Mouse (Mus musculus) stomach, embryonic 16.5 days (tissue): ENCODE results near the gene Eif2a. TPM values are rescaled to one million over a fixed set of nuclear protein-coding genes. Genes with fewer than 3 reads are reported as not detected.
A peak's percentile ranks its signal among the peaks of the same experiment; 100 is the strongest.

Source experiments
- ATAC-seq: fragments of 200-750 bp; cut with Nextera tagmentation; 2 replicates; pipeline ENCODE4 v1.8.0; 2017; ENCODE audit warnings: moderate number of reproducible peaks, moderate TSS enrichment; ENCODE audit not compliant: insufficient read depth, low FRiP score
- H3K27ac ChIP-seq: fragments of 300-500 bp; sonication (generic); 2 replicates; pipeline ENCODE4 v1.5.1; 2014; ENCODE audit warnings: low read length
- H3K27me3 ChIP-seq: fragments of 300-500 bp; sonication (generic); 2 replicates; pipeline ENCODE4 v1.6.1; 2014; ENCODE audit warnings: low read length, control low read depth, mixed read lengths; ENCODE audit not compliant: control insufficient read depth, insufficient read depth
- H3K36me3 ChIP-seq: fragments of 300-500 bp; sonication (generic); 2 replicates; pipeline ENCODE4 v1.6.1; 2014; ENCODE audit warnings: low read length; ENCODE audit not compliant: control insufficient read depth, insufficient read depth
- H3K4me1 ChIP-seq: fragments of 300-500 bp; sonication (generic); 2 replicates; pipeline ENCODE4 v1.6.1; 2014; ENCODE audit warnings: low read length, control low read depth, mixed read lengths; ENCODE audit not compliant: control insufficient read depth, insufficient read depth
- H3K4me2 ChIP-seq: fragments of 300-500 bp; sonication (generic); 2 replicates; pipeline ENCODE4 v1.6.1; 2014; ENCODE audit warnings: low read depth, low read length, mixed read lengths
- H3K4me3 ChIP-seq: fragments of 300-500 bp; sonication (generic); replicated peaks from 2 replicates; pipeline ENCODE4 v1.5.1; 2014; ENCODE audit warnings: mild to moderate bottlenecking, low read length
- H3K9ac ChIP-seq: fragments of 300-500 bp; sonication (generic); 2 replicates; pipeline ENCODE4 v1.6.1; 2014; ENCODE audit warnings: low read length
- H3K9me3 ChIP-seq: fragments of 300-500 bp; sonication (generic); replicated peaks from 2 replicates; pipeline ENCODE4 v1.6.1; 2016; ENCODE audit warnings: low read length, control low read depth; ENCODE audit not compliant: control insufficient read depth
- WGBS: fragments of 180-500 bp; shearing (Covaris S2); extraction: QIAGEN DNeasy Blood & Tissue Kit; methylation state at CpG from one replicate; pipeline ENCODE4 v1.1.7; 2014; 5-methylcytosine and 5-hydroxymethylcytosine counted together
- polyA plus RNA-seq: library from polyadenylated mRNA; unstranded; fragments of >200 nt; fragmentation: Nextera tagmentation; extraction: Ambion mirVana; gene quantifications from 2 replicates; pipeline ENCODE4 v1.2.1, GENCODE M21; 2015

Eif2a gene
- polyA plus RNA-seq, 1 experiment from 2014 or later: 51.3 TPM

GRCm38 (mm10) chr3:58536573-58536972, 11.0 kb downstream of the Eif2a start:
- Histone ChIP-seq H3K4me2 (no peak overlapping the region), H3K4me3 (no peak overlapping the region), H3K27ac (no peak overlapping the region), H3K9me3 (no peaks in the 10 kb centered on the region), H3K4me1 (no peaks in the 10 kb centered on the region), H3K27me3 (no peaks in the 10 kb centered on the region), H3K36me3 (peaks cover 24% of the 10 kb centered on the region), H3K9ac (no peak overlapping the region)
- WGBS: 88% methylated on average over 3 of the region's 3 CpGs
- no peak for ATAC-seq

DNA sequence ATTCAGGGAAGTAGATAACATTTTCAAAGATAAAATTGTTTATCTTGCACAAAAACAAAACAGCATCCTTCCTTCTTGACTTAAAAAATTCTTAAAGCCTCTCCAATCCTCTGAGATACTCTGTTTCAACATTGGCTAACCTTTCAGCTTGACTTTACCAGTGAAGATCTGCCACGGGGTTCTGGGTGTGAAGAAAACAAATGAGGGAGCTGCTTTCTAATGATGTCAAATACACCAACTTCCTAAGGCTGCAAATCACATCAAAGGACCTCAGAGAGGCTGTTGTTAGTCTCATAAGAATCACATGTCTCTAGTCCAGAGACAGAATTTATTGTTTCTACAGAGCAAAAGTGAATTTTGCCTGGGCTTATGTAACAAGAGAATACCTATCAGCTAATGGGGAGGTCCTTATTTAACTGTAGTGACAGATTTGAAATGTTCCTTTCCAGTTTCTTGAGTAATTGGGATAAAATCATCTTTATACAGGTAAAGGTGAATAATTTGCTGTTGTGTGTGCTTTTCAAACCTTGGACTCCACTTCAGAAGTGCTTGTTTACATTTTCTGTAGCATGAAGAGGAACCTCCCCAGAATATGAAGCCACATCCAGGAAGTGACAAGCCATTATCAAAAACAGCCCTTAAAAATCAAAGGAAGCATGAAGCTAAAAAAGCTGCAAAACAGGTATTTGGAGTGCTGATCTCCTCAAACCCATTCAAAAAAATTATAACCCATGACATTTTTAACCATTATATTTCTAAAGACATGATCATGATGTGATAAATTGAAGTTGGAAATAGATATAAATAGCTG, 26.6 kb downstream of the Eif2a start:
- Histone ChIP-seq H3K4me2 (no peak overlapping the region), H3K9me3 (no peaks in the 10 kb centered on the region), H3K9ac (no peak overlapping the region), H3K4me3 (no peak overlapping the region), H3K36me3 (peaks cover 21% of the 10 kb centered on the region), H3K27ac (no peak overlapping the region), H3K4me1 (no peaks in the 10 kb centered on the region), H3K27me3 (no peaks in the 10 kb centered on the region)
- 77% methylated on average over 1 of the region's 1 CpGs for WGBS
- ATAC-seq: no peak

- Histone ChIP-seq H3K27ac (no peak overlapping the region), H3K36me3 (peaks cover 19% of the 10 kb centered on the region; the same call in 1 of the 2 replicates), H3K9ac (no peak overlapping the region), H3K27me3 (no peaks in the 10 kb centered on the region), H3K4me1 (no peaks in the 10 kb centered on the region), H3K4me2 (no peak overlapping the region), H3K9me3 (no peaks in the 10 kb centered on the region), H3K4me3 (no peak overlapping the region)
- no peak for ATAC-seq
- 84% methylated on average over 7 of the region's 7 CpGs for WGBS
Measured at GRCm38 (mm10) chr3:58556649-58557048, 31.0 kb downstream of the Eif2a start.

- 55% methylated on average over 2 of the region's 2 CpGs for WGBS
- Histone ChIP-seq H3K4me1 (no peaks in the 10 kb centered on the region), H3K36me3 (peaks cover 12% of the 10 kb centered on the region; the same call in 1 of the 2 replicates), H3K4me3 (no peak overlapping the region), H3K9ac (no peak overlapping the region), H3K4me2 (no peak overlapping the region), H3K27ac (no peak overlapping the region), H3K27me3 (no peaks in the 10 kb centered on the region), H3K9me3 (no peaks in the 10 kb centered on the region)
- ATAC-seq: no peak
Measured at GRCm38 (mm10) chr3:58559887-58560286, 34.3 kb downstream of the Eif2a start.

DNA sequence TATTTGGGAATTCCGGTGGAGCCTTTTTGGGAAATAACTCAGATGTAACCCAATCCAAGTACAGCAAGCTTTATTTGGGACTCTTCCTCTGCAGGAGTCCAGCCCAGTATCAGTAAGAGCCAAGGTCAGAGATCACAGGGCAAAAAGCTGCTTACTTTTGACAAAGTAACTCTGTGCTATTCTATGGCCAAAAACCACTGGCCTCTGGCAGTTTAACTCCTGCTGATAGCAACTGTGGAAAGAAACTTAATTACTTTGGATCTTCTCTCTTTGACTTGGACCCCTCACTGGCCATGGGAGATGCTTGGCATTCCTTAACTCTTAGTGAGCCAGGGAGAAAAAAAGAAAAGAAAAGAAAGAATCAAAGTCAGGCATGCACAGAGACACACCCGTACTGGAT, 35.8 kb downstream of the Eif2a start:
- WGBS: 40% methylated on average over 2 of the region's 2 CpGs

DNA sequence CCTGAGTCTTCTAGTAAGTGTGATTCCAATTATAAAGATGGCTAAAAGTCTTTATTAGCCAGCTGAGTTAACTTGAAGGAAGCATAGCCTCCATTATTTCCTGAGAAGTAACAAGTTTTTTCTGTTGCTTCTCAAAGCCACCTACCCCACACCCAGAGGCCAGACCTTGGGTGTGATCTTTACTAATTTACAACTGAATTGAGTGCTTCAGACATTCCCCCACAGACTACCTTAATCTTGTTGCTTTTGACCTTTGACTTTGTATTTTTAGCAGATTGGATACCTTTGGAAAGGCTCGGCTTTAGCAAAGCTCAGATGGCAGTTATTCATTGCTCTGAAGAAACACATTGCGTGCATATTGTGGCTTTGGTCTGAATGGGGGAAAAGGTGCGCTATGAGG, 45.2 kb downstream of the Eif2a start:
- H3K27ac ChIP-seq: no peak overlapping the region
- WGBS: 78% methylated on average over 3 of the region's 3 CpGs
- H3K36me3 ChIP-seq: no peaks in the 10 kb centered on the region
- H3K4me2 ChIP-seq: no peak overlapping the region
- no peak overlapping the region for H3K4me3 ChIP-seq
- no peaks in the 10 kb centered on the region for H3K27me3 ChIP-seq
- H3K9ac ChIP-seq: no peak overlapping the region
- no peak for ATAC-seq
- H3K9me3 ChIP-seq: no peaks in the 10 kb centered on the region
- no peaks in the 10 kb centered on the region for H3K4me1 ChIP-seq

More for the DNA sequence above, 35.8 kb downstream of the Eif2a start:
- H3K4me3 ChIP-seq: no peak overlapping the region
- no peak for ATAC-seq
- H3K27me3 ChIP-seq: no peaks in the 10 kb centered on the region
- no peak overlapping the region for H3K27ac ChIP-seq
- H3K9ac ChIP-seq: no peak overlapping the region
- H3K4me1 ChIP-seq: no peaks in the 10 kb centered on the region
- H3K9me3 ChIP-seq: no peaks in the 10 kb centered on the region
- H3K36me3 ChIP-seq: peaks cover 4% of the 10 kb centered on the region; the same call in 1 of the 2 replicates
- no peak overlapping the region for H3K4me2 ChIP-seq

DNA sequence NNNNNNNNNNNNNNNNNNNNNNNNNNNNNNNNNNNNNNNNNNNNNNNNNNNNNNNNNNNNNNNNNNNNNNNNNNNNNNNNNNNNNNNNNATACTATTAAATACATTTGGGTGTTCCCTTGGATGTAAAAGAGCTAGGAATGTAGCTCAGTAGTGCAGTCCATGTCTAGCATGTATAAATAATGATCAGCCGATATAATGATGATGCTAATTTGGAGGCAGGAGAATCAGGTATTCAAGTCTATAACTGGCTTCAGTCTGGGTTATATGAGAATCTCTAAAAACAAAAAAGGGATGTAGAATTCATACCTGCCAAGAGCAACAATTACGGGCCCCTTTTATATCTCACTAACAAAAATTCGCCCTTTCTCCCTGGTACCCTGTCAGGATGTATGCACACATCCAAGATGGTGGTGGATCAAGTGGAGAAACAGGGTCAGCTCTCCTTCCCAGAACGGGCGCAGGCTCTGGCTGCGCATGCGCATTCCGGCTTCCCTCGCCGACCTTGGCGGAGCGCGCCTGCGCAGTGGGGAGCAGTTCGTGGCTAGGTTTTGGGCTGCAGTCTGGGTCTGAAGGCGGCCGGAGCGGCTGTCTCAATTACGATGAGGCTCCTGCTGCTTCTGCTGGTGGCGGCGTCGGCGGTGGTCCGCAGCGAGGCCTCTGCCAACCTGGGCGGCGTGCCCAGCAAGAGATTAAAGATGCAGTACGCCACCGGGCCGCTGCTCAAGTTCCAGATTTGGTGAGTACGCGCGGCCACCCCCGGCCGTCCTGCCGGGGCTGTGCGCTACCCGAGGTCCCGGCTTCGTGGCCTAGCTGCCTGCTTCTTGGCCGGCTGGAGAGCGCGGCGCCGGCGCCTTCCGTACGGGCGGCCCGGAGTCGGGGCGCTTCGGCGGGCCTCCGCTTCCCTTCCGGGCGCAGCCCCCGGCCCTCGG, 50.8 kb downstream of the Eif2a start, which contains the start of gene Selenot:
Gene Selenot (plus strand): TSS at position 500 of the 930 bp plus-strand sequence.
- Histone ChIP-seq H3K9ac (peak within 1 kb of the TSS; percentile 100), H3K27me3 (no peaks in the 10 kb centered on the region), H3K4me2 (peak within 1 kb of the TSS; percentile 68), H3K4me3 (peak within 1 kb of the TSS; percentile 87), H3K36me3 (peaks cover 10% of the 10 kb centered on the region; the same call in 1 of the 2 replicates), H3K4me1 (peaks cover 2% of the 10 kb centered on the region; the same call in 1 of the 2 replicates), H3K27ac (peak within 1 kb of the TSS; percentile 99), H3K9me3 (no peaks in the 10 kb centered on the region)
- 2% methylated on average over 59 of the region's 59 CpGs for WGBS
- peak; percentile 94 for ATAC-seq

DNA sequence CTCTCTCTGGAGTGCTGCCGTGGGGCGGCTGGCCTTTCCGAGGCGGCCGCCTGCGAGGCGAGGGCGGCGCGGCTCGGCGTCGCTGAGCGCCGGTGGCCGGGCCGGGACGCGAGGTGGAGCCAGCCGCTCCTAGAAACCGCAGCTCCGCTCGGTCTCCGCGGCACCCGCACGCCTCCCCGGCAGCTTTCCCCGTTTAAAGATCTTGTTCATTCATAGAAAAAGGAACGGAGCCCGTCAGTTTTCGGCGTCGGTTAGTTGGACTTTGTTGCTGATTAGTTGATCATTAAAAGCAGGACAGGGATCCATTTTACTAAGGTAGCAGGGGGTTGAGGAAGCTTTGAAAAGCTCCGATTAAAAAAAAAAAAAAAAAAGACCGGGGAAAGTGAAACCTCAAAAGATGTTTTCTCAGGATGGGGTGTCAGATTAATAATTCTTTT, 51.5 kb downstream of the Eif2a start:
- Histone ChIP-seq H3K27ac (peak overlapping the region; percentile 99), H3K4me1 (peaks cover 5% of the 10 kb centered on the region; the same call in 1 of the 2 replicates), H3K27me3 (no peaks in the 10 kb centered on the region), H3K4me2 (peak overlapping the region; percentile 68), H3K4me3 (peak overlapping the region; percentile 87), H3K9ac (peak overlapping the region; percentile 100), H3K9me3 (no peaks in the 10 kb centered on the region), H3K36me3 (peaks cover 10% of the 10 kb centered on the region; the same call in 1 of the 2 replicates)
- peak; percentile 74 for ATAC-seq
- WGBS: under 1% methylated on average over 36 of the region's 36 CpGs
